ENCODE assay signal across 13 mouse cellular contexts in the genomic region with DNA sequence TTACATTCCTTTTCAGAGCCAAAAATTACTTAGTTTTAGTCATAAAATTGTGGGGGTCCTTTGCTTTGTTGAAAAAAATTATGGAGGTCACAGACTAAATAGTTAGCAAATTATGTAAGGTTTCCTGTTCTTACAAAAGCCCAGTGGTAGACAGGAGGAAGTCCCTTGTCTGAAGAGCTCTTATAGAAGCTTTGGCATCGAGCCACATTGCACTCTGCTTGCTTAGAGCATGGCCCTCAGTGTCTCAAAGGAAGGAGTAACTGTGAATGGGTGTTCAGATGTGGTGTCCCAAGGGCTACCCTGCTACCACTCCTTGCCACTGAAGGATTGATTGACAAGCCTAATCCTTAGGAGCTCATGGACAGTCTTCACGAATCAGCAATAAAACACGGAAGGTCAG. TPM values are rescaled to one million over a fixed set of nuclear protein-coding genes. Genes with fewer than 3 reads are reported as not detected.
DNase-seq lines count a peak whose midpoint lies in the region; ATAC-seq and TF ChIP-seq lines count a peak whose summit lies in the region.
"Had no signal": no experiment of that assay in that cellular context is flagged by ENCODE, and none has a peak within 500 bp of the region (broad histone marks: within the 10 kb centered on the region; RNA-seq: fewer than 3 reads in every experiment).

No protein-coding gene starts in this region.

- no peak overlapping the region for H3K4me3 ChIP-seq in heart, adult 2 months
- no peak overlapping the region for H3K4me3 ChIP-seq in heart, embryonic 12.5 days
- no peak overlapping the region for H3K4me3 ChIP-seq in midbrain, postnatal 0 days (ENCODE audit: low read depth, low read length)
- H3K4me3 ChIP-seq: embryonic facial prominence, embryonic 12.5 days had no signal

- H3K27ac ChIP-seq in heart, adult 2 months = peak overlapping the region; percentile 61
- no peak overlapping the region for H3K27ac ChIP-seq in heart, embryonic 12.5 days (ENCODE audit: poor library complexity, severe bottlenecking)
- no peak overlapping the region for H3K27ac ChIP-seq in midbrain, postnatal 0 days (ENCODE audit: low read depth, low read length)
- H3K27ac ChIP-seq: embryonic facial prominence, embryonic 12.5 days had no signal

- no peaks in the 10 kb centered on the region for H3K79me2 ChIP-seq in heart, adult 2 months (replicated peaks; ENCODE audit: control insufficient read depth, insufficient read depth, low read length)

- DNase-seq in heart, adult 2 months = peak in 1 of 2 experiments; percentile 20
- DNase-seq in spleen, postnatal 36 days (ENCODE audit: low spot score in 2 of 2) = peak; percentile 16 to 52
- no peak for DNase-seq in spleen, postnatal 4 days (ENCODE audit: low spot score in 2 of 2)
- DNase-seq in kidney, postnatal 36 days = peak; percentile 24 to 49
- peak; percentile 75 for DNase-seq in naive thymus-derived CD4-positive, alpha-beta T cell, adult 2 months (ENCODE audit: low read depth)
- no peak for DNase-seq in midbrain, postnatal 0 days (ENCODE audit: low spot score)
- no peak for DNase-seq in urinary bladder, postnatal 10 days (ENCODE audit: low spot score)
- DNase-seq: adrenal gland, postnatal 36 days; gastrocnemius, postnatal 25 days had no signal

- no peak for TF ChIP-seq CTCF in heart, adult 2 months (IDR thresholded peaks at IDR 0.05)
- no peak for TF ChIP-seq CTCF in midbrain, postnatal 0 days (IDR thresholded peaks at IDR 0.05)

- TF ChIP-seq POLR2A in heart, adult 2 months (IDR thresholded peaks at IDR 0.05; ENCODE audit: insufficient read depth, low read depth, low read length) = no peak

- 0 out of 2 replicates have a peak, but pooled peaks cover 6% of the 10 kb centered on the region for H3K9me3 ChIP-seq in heart, embryonic 12.5 days (replicated peaks)
- H3K9me3 ChIP-seq in midbrain, postnatal 0 days (ENCODE audit: low read length) = no peaks in the 10 kb centered on the region
- H3K9me3 ChIP-seq: embryonic facial prominence, embryonic 12.5 days had no signal

- no peak for ATAC-seq in heart, embryonic 12.5 days (ENCODE audit: insufficient number of reproducible peaks, low FRiP score)
- no peak for ATAC-seq in midbrain, postnatal 0 days (ENCODE audit: low FRiP score)

- H3K4me2 ChIP-seq in heart, embryonic 12.5 days = no peak overlapping the region
- no peak overlapping the region for H3K4me2 ChIP-seq in midbrain, postnatal 0 days (ENCODE audit: low read depth, low read length, poor library complexity, severe bottlenecking)
- H3K4me2 ChIP-seq: embryonic facial prominence, embryonic 12.5 days had no signal

- no peak overlapping the region for H3K9ac ChIP-seq in heart, adult 2 months (ENCODE audit: low read depth, low read length)
- no peak overlapping the region for H3K9ac ChIP-seq in heart, embryonic 12.5 days
- no peak overlapping the region for H3K9ac ChIP-seq in midbrain, postnatal 0 days (replicated peaks; ENCODE audit: low read length, poor library complexity, severe bottlenecking)
- H3K9ac ChIP-seq: embryonic facial prominence, embryonic 12.5 days had no signal

- no peak for TF ChIP-seq EP300 in heart, adult 2 months (IDR thresholded peaks at IDR 0.05; ENCODE audit: insufficient read depth, low read depth, low read length)

- peaks cover 2% of the 10 kb centered on the region for H3K4me1 ChIP-seq in heart, adult 2 months (ENCODE audit: control insufficient read depth, insufficient read depth, low read length)
- H3K4me1 ChIP-seq in heart, embryonic 12.5 days (replicated peaks) = 0 out of 2 replicates have a peak, but pooled peaks cover 10% of the 10 kb centered on the region
- H3K4me1 ChIP-seq in midbrain, postnatal 0 days (ENCODE audit: insufficient read depth, low read length) = no peaks in the 10 kb centered on the region
- H3K4me1 ChIP-seq: embryonic facial prominence, embryonic 12.5 days had no signal

- WGBS in heart, adult 2 months = 29% methylated on average over 3 of the region's 3 CpGs
- WGBS in heart, embryonic 12.5 days = 56% methylated on average over 3 of the region's 3 CpGs
- WGBS in midbrain, postnatal 0 days = 60% methylated on average over 3 of the region's 3 CpGs

- intact Hi-C loops in heart, adult 2 months (cut with DNase I) = no loop called here

- no peaks in the 10 kb centered on the region for H3K36me3 ChIP-seq in heart, adult 2 months (ENCODE audit: control insufficient read depth, insufficient read depth, low read length)
- H3K36me3 ChIP-seq in heart, embryonic 12.5 days = no peaks in the 10 kb centered on the region
- no peaks in the 10 kb centered on the region for H3K36me3 ChIP-seq in midbrain, postnatal 0 days (ENCODE audit: insufficient read depth, low read length)
- H3K36me3 ChIP-seq: embryonic facial prominence, embryonic 12.5 days had no signal

- H3K27me3 ChIP-seq in heart, adult 2 months (ENCODE audit: control insufficient read depth, insufficient read depth, low read length) = no peaks in the 10 kb centered on the region
- H3K27me3 ChIP-seq in heart, embryonic 12.5 days (replicated peaks) = no peaks in the 10 kb centered on the region
- H3K27me3 ChIP-seq in midbrain, postnatal 0 days (ENCODE audit: insufficient read depth, low read length) = no peaks in the 10 kb centered on the region
- H3K27me3 ChIP-seq: embryonic facial prominence, embryonic 12.5 days had no signal

RNA-seq across cellular contexts. Expression of gene Alox12, which starts 25.3 kb away (rescaled TPM):
- total RNA-seq in heart, adult 2 months (2021) = 1 to 10 TPM; 2.8 to 6.0 TPM
- polyA plus RNA-seq in heart, adult 2 months (2012; rRNA removed) = 6.2 and 7.2 TPM in 2 replicates
- 3.8 and 7.8 TPM in 2 replicates for polyA plus RNA-seq in heart, embryonic 12.5 days (2016; fragmentation: Nextera tagmentation; extraction: Ambion mirVana)
- 0.16 and 0.57 TPM in 2 replicates for total RNA-seq in midbrain, postnatal 0 days (2014; rRNA removed)
- 0.29 and 0.35 TPM in 2 replicates for polyA plus RNA-seq in midbrain, postnatal 0 days (2015; fragmentation: Nextera tagmentation; extraction: Ambion mirVana)

RNA-seq across cellular contexts. Expression of gene Rnasek, which starts 40.8 kb away (rescaled TPM):
- 100 to 1,000 TPM in 1 of 2 experiments, 10 to 100 TPM in 1; 95.4 to 103 TPM for total RNA-seq in heart, adult 2 months (2021)
- 130 and 166 TPM in 2 replicates for polyA plus RNA-seq in heart, adult 2 months (2012; rRNA removed)
- 204 and 207 TPM in 2 replicates for polyA plus RNA-seq in heart, embryonic 12.5 days (2016; fragmentation: Nextera tagmentation; extraction: Ambion mirVana)
- 66.1 and 81.2 TPM in 2 replicates for total RNA-seq in midbrain, postnatal 0 days (2014; rRNA removed)
- polyA plus RNA-seq in midbrain, postnatal 0 days (2015; fragmentation: Nextera tagmentation; extraction: Ambion mirVana) = 588 and 612 TPM in 2 replicates

RNA-seq across cellular contexts. Expression of gene Gm21988, which starts 40.8 kb away (rescaled TPM):
- 1 to 10 TPM; 2.0 to 3.4 TPM for total RNA-seq in heart, adult 2 months (2021)
- polyA plus RNA-seq in heart, adult 2 months (2012; rRNA removed) = 5.0 and 5.5 TPM in 2 replicates
- polyA plus RNA-seq in heart, embryonic 12.5 days (2016; fragmentation: Nextera tagmentation; extraction: Ambion mirVana) = 9.0 and 9.5 TPM in 2 replicates
- total RNA-seq in midbrain, postnatal 0 days (2014; rRNA removed) = 3.4 and 5.5 TPM in 2 replicates
- polyA plus RNA-seq in midbrain, postnatal 0 days (2015; fragmentation: Nextera tagmentation; extraction: Ambion mirVana) = 18.6 and 20.1 TPM in 2 replicates

RNA-seq across cellular contexts. Expression of gene Alox12e, which starts 42.0 kb away (rescaled TPM):
- under 1 TPM in 1 of 2 experiments, not detected in 1; 0.16 TPM for total RNA-seq in heart, adult 2 months (2021)
- polyA plus RNA-seq in heart, adult 2 months (2012; rRNA removed) = 0.10 TPM in 1 of 2 replicates, not detected in the other
- polyA plus RNA-seq in heart, embryonic 12.5 days (2016; fragmentation: Nextera tagmentation; extraction: Ambion mirVana) = not detected in 2 replicates
- 0.05 TPM in 1 of 2 replicates, not detected in the other for total RNA-seq in midbrain, postnatal 0 days (2014; rRNA removed)
- polyA plus RNA-seq in midbrain, postnatal 0 days (2015; fragmentation: Nextera tagmentation; extraction: Ambion mirVana) = 0.16 and 0.31 TPM in 2 replicates
- total RNA-seq: adrenal gland, postnatal 36 days; gastrocnemius, postnatal 25 days; layer of hippocampus, postnatal 14 days had no signal
- polyA plus RNA-seq: embryonic facial prominence, embryonic 12.5 days; testis, adult 2 months had no signal

RNA-seq across cellular contexts. Expression of gene 0610010K14Rik, which starts 42.7 kb away (rescaled TPM):
- total RNA-seq in heart, adult 2 months (2021) = 10 to 100 TPM; 30.7 to 34.5 TPM
- polyA plus RNA-seq in heart, adult 2 months (2012; rRNA removed) = 38.9 and 48.1 TPM in 2 replicates
- polyA plus RNA-seq in heart, embryonic 12.5 days (2016; fragmentation: Nextera tagmentation; extraction: Ambion mirVana) = 125 and 126 TPM in 2 replicates
- total RNA-seq in midbrain, postnatal 0 days (2014; rRNA removed) = 43.0 and 76.9 TPM in 2 replicates
- 138 and 154 TPM in 2 replicates for polyA plus RNA-seq in midbrain, postnatal 0 days (2015; fragmentation: Nextera tagmentation; extraction: Ambion mirVana)

Comparison
In these comparisons a context has a peak if more than half of its experiments do, and no peak if none do; other contexts are left out.
1. DNase-seq: peak in spleen, postnatal 36 days (2 of 2), kidney, postnatal 36 days (2 of 2) and naive thymus-derived CD4-positive, alpha-beta T cell, adult 2 months (single experiment); none in spleen, postnatal 4 days (0 of 2), midbrain, postnatal 0 days (single experiment) and urinary bladder, postnatal 10 days (single experiment).